Mouse (Mus musculus) CH12.LX (cell line): ENCODE results near the gene AU022252. TPM values are rescaled to one million over a fixed set of nuclear protein-coding genes. Genes with fewer than 3 reads are reported as not detected.

Source experiments
- DNase-seq: peaks from one replicate; pipeline ENCODE4 v3.0.0-alpha.2; 2013; ENCODE audit errors: extremely low read depth
- H3K27ac ChIP-seq: 2 replicates; pipeline ENCODE4 v1.5.1; 2012; ENCODE audit warnings: low read depth, mild to moderate bottlenecking, control low read depth, moderate library complexity; ENCODE audit not compliant: insufficient read depth
- H3K27me3 ChIP-seq: replicated peaks from 2 replicates; pipeline ENCODE3; 2012; ENCODE audit warnings: inconsistent platforms
- H3K36me3 ChIP-seq, 2 experiments: replicated peaks in 1 of 2; 2 replicates each; pipeline versions ENCODE3 to v1.6.1; 2012; ENCODE audit warnings: inconsistent platforms in 1 of 2, low read length in 1 of 2, mild to moderate bottlenecking in 1 of 2, mixed read lengths in 1 of 2, moderate library complexity in 1 of 2; ENCODE audit not compliant: control insufficient read depth in 1 of 2, insufficient read depth in 1 of 2
- H3K4me1 ChIP-seq, 2 experiments: 2 replicates each; pipeline ENCODE4 v1.6.1; 2012; ENCODE audit warnings: inconsistent platforms in 1 of 2, moderate library complexity in 1 of 2; ENCODE audit not compliant: insufficient read depth in 2 of 2, control insufficient read depth in 1 of 2
- H3K4me2 ChIP-seq: 2 replicates; pipeline ENCODE4 v1.6.1; 2012; ENCODE audit warnings: low read depth, mild to moderate bottlenecking, control low read depth; ENCODE audit not compliant: poor library complexity, insufficient read depth, severe bottlenecking
- H3K4me3 ChIP-seq, 3 experiments: fragments of 150-350 bp in 1 of 3; sonication (generic) in 1 of 3; replicated peaks in 1 of 3; 2 replicates each; pipeline versions ENCODE3 to v1.5.1; 2011 to 2012; ENCODE audit warnings: low read depth in 2 of 3, low read length in 2 of 3, mild to moderate bottlenecking in 2 of 3, moderate library complexity in 2 of 3, control low read depth in 1 of 3, improper control_type of control experiment in 1 of 3, inconsistent platforms in 1 of 3, mixed read lengths in 1 of 3; ENCODE audit not compliant: poor library complexity in 1 of 3
- H3K79me2 ChIP-seq: replicated peaks from 2 replicates; pipeline ENCODE4 v1.6.1; 2012; ENCODE audit warnings: mild to moderate bottlenecking, moderate library complexity; ENCODE audit not compliant: control insufficient read depth, poor library complexity, insufficient read depth, severe bottlenecking; ENCODE audit errors: extremely low read depth
- H3K9ac ChIP-seq: 2 replicates; pipeline ENCODE4 v1.6.1; 2012; ENCODE audit warnings: low read depth, mild to moderate bottlenecking, control low read depth, moderate library complexity; ENCODE audit not compliant: insufficient read depth
- H3K9me3 ChIP-seq: replicated peaks from 2 replicates; pipeline ENCODE3; 2012; ENCODE audit warnings: low read length, inconsistent platforms, mixed read lengths
- CHD1 ChIP-seq: IDR thresholded peaks from 2 replicates; pipeline ENCODE4 v1.6.1; 2012; ENCODE audit warnings: low read depth, low read length, improper control_type of control experiment, inconsistent platforms
- CTCF ChIP-seq, 2 experiments: IDR thresholded peaks in 1 of 2; conservative IDR thresholded peaks in 1 of 2; 2 replicates each; pipeline ENCODE4 v1.5.1; 2011 to 2012; ENCODE audit warnings: low read depth in 2 of 2, low read length in 2 of 2, improper control_type of control experiment in 1 of 2, inconsistent platforms in 1 of 2, mild to moderate bottlenecking in 1 of 2, moderate library complexity in 1 of 2
- ELF1 ChIP-seq: IDR thresholded peaks from 2 replicates; pipeline ENCODE4 v1.6.1; 2014; ENCODE audit warnings: low read depth, mild to moderate bottlenecking, inconsistent platforms, low read length, improper control_type of control experiment
- EP300 ChIP-seq: IDR thresholded peaks from 2 replicates; pipeline ENCODE4 v1.6.1; 2011; ENCODE audit warnings: low read length, improper control_type of control experiment
- HCFC1 ChIP-seq: IDR thresholded peaks from 2 replicates; pipeline ENCODE4 v1.6.1; 2012; ENCODE audit warnings: low read depth, mild to moderate bottlenecking, inconsistent platforms, low read length, improper control_type of control experiment
- JUN ChIP-seq: IDR thresholded peaks from 2 replicates; pipeline ENCODE4 v1.6.1; 2011; ENCODE audit warnings: low read depth, mild to moderate bottlenecking, low read length, improper control_type of control experiment, moderate library complexity; ENCODE audit not compliant: insufficient read depth
- JUND ChIP-seq: conservative IDR thresholded peaks from 2 replicates; pipeline ENCODE4 v1.6.1; 2011; ENCODE audit warnings: low read depth, low read length, improper control_type of control experiment
- KAT2A ChIP-seq: IDR thresholded peaks from 2 replicates; pipeline ENCODE4 v1.6.1; 2012; ENCODE audit warnings: low read length, improper control_type of control experiment, inconsistent platforms; ENCODE audit not compliant: insufficient replicate concordance
- MAZ ChIP-seq: IDR thresholded peaks from 2 replicates; pipeline ENCODE4 v1.6.1; 2012; ENCODE audit warnings: low read depth, mild to moderate bottlenecking, inconsistent platforms, low read length, improper control_type of control experiment, moderate library complexity
- MEF2A ChIP-seq: IDR thresholded peaks from 2 replicates; pipeline ENCODE4 v1.6.1; 2014; ENCODE audit warnings: low read depth, mild to moderate bottlenecking, inconsistent platforms, low read length, improper control_type of control experiment, borderline replicate concordance
- MYC ChIP-seq: IDR thresholded peaks from 2 replicates; pipeline ENCODE4 v1.6.1; 2011; ENCODE audit warnings: low read depth, mild to moderate bottlenecking, improper control_type of control experiment, low read length
- PAX5 ChIP-seq: IDR thresholded peaks from 2 replicates; pipeline ENCODE4 v1.6.1; 2012; ENCODE audit warnings: low read length, inconsistent platforms, mixed read lengths
- RAD21 ChIP-seq: IDR thresholded peaks from 2 replicates; pipeline ENCODE4 v1.6.1; 2011; ENCODE audit warnings: low read depth, mild to moderate bottlenecking, low read length, improper control_type of control experiment, moderate library complexity
- TCF12 ChIP-seq: IDR thresholded peaks from 2 replicates; pipeline ENCODE4 v1.6.1; 2014; ENCODE audit warnings: low read depth, mild to moderate bottlenecking, inconsistent platforms, low read length, improper control_type of control experiment
- UBTF ChIP-seq: IDR thresholded peaks from 2 replicates; pipeline ENCODE4 v1.6.1; 2012; ENCODE audit warnings: low read depth, mild to moderate bottlenecking, inconsistent platforms, low read length, improper control_type of control experiment, moderate library complexity
- USF1 ChIP-seq: IDR thresholded peaks from 2 replicates; pipeline ENCODE4 v1.6.1; 2014; ENCODE audit warnings: low read depth, mild to moderate bottlenecking, inconsistent platforms, low read length, improper control_type of control experiment
- ZC3H11A ChIP-seq: IDR thresholded peaks from 2 replicates; pipeline ENCODE4 v1.6.1; 2012; ENCODE audit warnings: low read depth, mild to moderate bottlenecking, inconsistent platforms, low read length, improper control_type of control experiment
- ZMIZ1 ChIP-seq: IDR thresholded peaks from 2 replicates; pipeline ENCODE4 v1.6.1; 2012; ENCODE audit warnings: low read depth, mild to moderate bottlenecking, inconsistent platforms, low read length, improper control_type of control experiment
- dilution Hi-C: fragments of 300-500 bp; cut with MboI; formaldehyde crosslinking; loops from 2 replicates; pipeline ENCODE4 v1.14.3; 2020; ENCODE audit warnings: low sequenced_read_pairs; ENCODE audit not compliant: extremely low pct_unique_long_range_greater_than_20kb, extremely low pct_ligation_motif_present
- in situ Hi-C: fragments of 300-500 bp; cut with MboI; formaldehyde crosslinking; loops from 3 replicates; pipeline ENCODE4 v1.14.3; 2019; ENCODE audit warnings: low sequenced_read_pairs, low pct_ligation_motif_present, low pct_unique_long_range_greater_than_20kb, mixed read lengths
- polyA plus RNA-seq: library from polyadenylated mRNA; unstranded; fragments of >175 nt; gene quantifications from 2 replicates; pipeline ENCODE4 v1.2.1, GENCODE M21; 2012; ENCODE audit warnings: low read depth; ENCODE audit not compliant: insufficient read length
- total RNA-seq, 2 experiments: library from RNA; depleted of rRNA; stranded (reverse); fragments of 300-350 nt in 1 of 2; fragments of >200 nt in 1 of 2; gene quantifications; 2 replicates each; pipeline ENCODE4 v1.2.3; 2012 to 2014

Gene AU022252
- total and polyA plus RNA-seq, 3 experiments = 8.7 to 18.8 (median 12.7) TPM

DNA sequence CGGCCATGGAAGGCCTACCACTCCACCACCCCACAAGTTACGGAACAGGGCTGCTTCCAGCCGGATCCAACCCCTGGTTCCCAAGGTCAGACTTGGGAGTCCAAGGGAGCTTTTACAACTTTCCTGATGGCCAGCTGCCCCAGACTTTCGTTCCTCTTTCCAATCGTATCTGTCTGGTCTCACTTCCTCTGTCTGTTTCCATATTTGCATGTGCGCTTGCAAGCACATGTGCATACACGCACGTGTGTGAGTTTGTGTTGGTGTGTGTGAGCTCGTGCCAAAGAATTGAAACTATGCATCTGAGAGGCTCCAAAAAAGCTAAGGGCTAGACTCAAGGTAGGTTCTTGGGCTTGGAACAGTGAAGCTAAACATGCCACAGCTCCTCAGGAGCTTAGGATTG is 51.1 kb downstream of the AU022252 start (continued):
- TF ChIP-seq UBTF (no peak), PAX5 (no peak), RAD21 (no peak), MYC (peak; percentile 98), EP300 (peak; percentile 87), JUN (no peak), TCF12 (peak; percentile 73), JUND (no peak), ZC3H11A (no peak), MEF2A (peak; percentile 48; the same call in 1 of the 2 replicates)

GRCm38 (mm10) chr4:119180133-119180707 is 52.3 kb downstream of the AU022252 start:
- no peak for DNase-seq
- H3K4me2 ChIP-seq = no peak overlapping the region
- peaks cover 26% of the 10 kb centered on the region for H3K27me3 ChIP-seq
- peaks cover 7 to 23% of the 10 kb centered on the region in 2 experiments for H3K4me1 ChIP-seq
- H3K36me3 ChIP-seq = no peaks in the 10 kb centered on the region
- dilution Hi-C loops (no loop called here), in situ Hi-C loops (no loop called here)
- H3K4me3 ChIP-seq = no peak overlapping the region
- no peaks in the 10 kb centered on the region for H3K79me2 ChIP-seq
- no peaks in the 10 kb centered on the region for H3K9me3 ChIP-seq
- H3K9ac ChIP-seq = no peak overlapping the region
- no peak overlapping the region for H3K27ac ChIP-seq
- TF ChIP-seq RAD21 (no peak; the same call in none of the 2 replicates), JUN (no peak), CTCF (conservative IDR thresholded peaks at IDR 0.05 in 1 of 2, IDR thresholded peaks at IDR 0.05 in 1 of 2; ENCODE audit: low read depth in 2 of 2, low read length in 2 of 2) (peak in 1 of 2 experiments; percentile 44; a peak in 2 of 4 replicates), JUND (no peak), UBTF (no peak)

- dilution Hi-C loops = no loop called here
- TF ChIP-seq MAZ (no peak), JUND (no peak), TCF12 (no peak), ELF1 (no peak), USF1 (no peak), MYC (no peak), KAT2A (no peak), UBTF (no peak), CHD1 (no peak), HCFC1 (no peak), PAX5 (no peak), ZMIZ1 (no peak)
- TF ChIP-seq, all 38 proteins: peak for 0
- Histone ChIP-seq H3K79me2 (no peaks in the 10 kb centered on the region), H3K27me3 (peaks cover 18% of the 10 kb centered on the region), H3K36me3 (no peaks in the 10 kb centered on the region), H3K9me3 (no peaks in the 10 kb centered on the region), H3K9ac (no peak overlapping the region), H3K4me2 (no peak overlapping the region), H3K4me3 (no peak overlapping the region), H3K27ac (no peak overlapping the region), H3K4me1 (peaks cover 7 to 18% of the 10 kb centered on the region in 2 experiments)
- no peak for DNase-seq
- in situ Hi-C loops = loop anchor here (10.0 kb wide), 1 partner anchor 524 kb away; the partner anchor contains the start of gene Olfr62
These were observed 54.2 kb downstream of the AU022252 start for GRCm38 (mm10) chr4:119178331-119178730.
